Mouse (Mus musculus) heart, embryonic 11.5 days (tissue): Measurements from ENCODE around the gene St5. TPM values are rescaled to one million over a fixed set of nuclear protein-coding genes. Genes with fewer than 3 reads are reported as not detected.

Experiments used
- ATAC-seq: fragments of 200-750 bp; cut with Nextera tagmentation; replicated peaks from 2 replicates; pipeline ENCODE4 v1.8.0; 2017; ENCODE audit warnings: moderate library complexity; ENCODE audit not compliant: insufficient number of reproducible peaks, low FRiP score, low TSS enrichment
- H3K27ac ChIP-seq: fragments of 300-500 bp; sonication (generic); 2 replicates; pipeline ENCODE4 v1.5.1; 2014; ENCODE audit warnings: mild to moderate bottlenecking, low read depth, low read length
- H3K27me3 ChIP-seq: fragments of 300-500 bp; sonication (generic); 2 replicates; pipeline ENCODE4 v1.6.1; 2014; ENCODE audit warnings: mild to moderate bottlenecking, low read length, mixed read lengths; ENCODE audit not compliant: control insufficient read depth, insufficient read depth
- H3K36me3 ChIP-seq: fragments of 300-500 bp; sonication (generic); 2 replicates; pipeline ENCODE4 v1.6.1; 2014; ENCODE audit warnings: mild to moderate bottlenecking, low read length, moderate library complexity, mixed read lengths; ENCODE audit not compliant: control insufficient read depth, insufficient read depth
- H3K4me1 ChIP-seq: fragments of 300-500 bp; sonication (generic); 2 replicates; pipeline ENCODE4 v1.6.1; 2014; ENCODE audit warnings: low read length; ENCODE audit not compliant: control insufficient read depth, insufficient read depth
- H3K4me2 ChIP-seq: fragments of 300-500 bp; sonication (generic); 2 replicates; pipeline ENCODE4 v1.6.1; 2014; ENCODE audit warnings: mild to moderate bottlenecking, moderate library complexity
- H3K4me3 ChIP-seq: fragments of 300-500 bp; sonication (generic); 2 replicates; pipeline ENCODE4 v1.5.1; 2014; ENCODE audit warnings: low read depth, low read length
- H3K9ac ChIP-seq: fragments of 300-500 bp; sonication (generic); 2 replicates; pipeline ENCODE4 v1.6.1; 2014; ENCODE audit warnings: mild to moderate bottlenecking, low read depth, low read length, moderate library complexity
- H3K9me3 ChIP-seq: fragments of 300-500 bp; sonication (generic); replicated peaks from 2 replicates; pipeline ENCODE4 v1.6.1; 2016; ENCODE audit warnings: low read length; ENCODE audit not compliant: control insufficient read depth
- WGBS: fragments of 180-500 bp; shearing (Covaris S2); extraction: QIAGEN DNeasy Blood & Tissue Kit; methylation state at CpG from one replicate; pipeline ENCODE4 v1.1.7; 2014; ENCODE audit not compliant: insufficient replicate concordance; 5-methylcytosine and 5-hydroxymethylcytosine counted together
- microRNA-seq: library from miRNA; unstranded; fragments of <30 nt; microRNA quantifications from one replicate; pipeline ENCODE4, GENCODE M21; 2016; ENCODE audit warnings: borderline number of aligned reads
- polyA plus RNA-seq: library from polyadenylated mRNA; unstranded; fragments of >200 nt; fragmentation: Nextera tagmentation; extraction: Ambion mirVana; gene quantifications from 2 replicates; pipeline ENCODE4 v1.2.1, GENCODE M21; 2014

Gene St5
- polyA plus RNA-seq, 1 experiment from 2014 or later, result 31.0 TPM

DNA sequence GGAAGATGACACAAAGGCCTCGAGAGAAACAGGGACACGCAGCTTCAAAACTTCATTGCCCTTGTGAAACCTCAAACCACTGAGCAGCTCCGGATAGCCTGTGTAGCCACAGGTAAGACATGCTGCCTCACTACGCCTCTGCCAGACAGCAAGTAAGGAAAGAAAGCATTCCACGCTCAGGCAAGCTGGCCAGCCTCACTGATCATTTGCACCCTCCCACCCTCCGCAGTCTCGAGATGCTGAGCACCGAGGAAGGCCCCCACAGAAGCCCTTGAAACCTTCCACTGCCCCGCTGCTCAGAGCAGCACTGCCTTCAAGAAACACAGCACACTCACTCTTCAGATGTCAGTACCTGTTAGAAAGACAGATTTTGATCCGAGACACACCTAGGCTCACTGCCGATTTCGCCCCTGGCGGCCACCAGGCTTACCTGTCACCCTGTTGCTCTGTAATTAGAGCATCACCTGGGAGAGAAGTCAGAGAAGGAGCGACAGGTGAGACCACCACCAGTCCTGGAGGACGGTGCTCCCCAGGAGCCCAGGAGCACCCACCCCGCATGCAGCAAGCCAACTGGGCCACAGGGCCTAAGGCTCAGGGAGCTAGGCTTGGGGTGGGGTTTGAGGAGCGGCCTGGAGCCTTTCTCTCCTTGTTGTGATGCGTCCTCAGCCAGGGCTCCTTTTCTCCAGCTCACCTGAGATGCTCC lies 210.6 kb downstream of the St5 start:
- no peak for ATAC-seq
- H3K27ac ChIP-seq, result no peak overlapping the region
- no peak overlapping the region for H3K9ac ChIP-seq
- H3K4me3 ChIP-seq, result no peak overlapping the region
- H3K4me1 ChIP-seq, result peaks cover 4% of the 10 kb centered on the region; the same call in 1 of the 2 replicates
- no peaks in the 10 kb centered on the region for H3K9me3 ChIP-seq
- H3K27me3 ChIP-seq, result peaks cover 26% of the 10 kb centered on the region
- WGBS, result 51% methylated on average over 18 of the region's 18 CpGs
- H3K36me3 ChIP-seq, result no peaks in the 10 kb centered on the region
- H3K4me2 ChIP-seq, result peak overlapping the region; percentile 56; the same call in 1 of the 2 replicates

DNA sequence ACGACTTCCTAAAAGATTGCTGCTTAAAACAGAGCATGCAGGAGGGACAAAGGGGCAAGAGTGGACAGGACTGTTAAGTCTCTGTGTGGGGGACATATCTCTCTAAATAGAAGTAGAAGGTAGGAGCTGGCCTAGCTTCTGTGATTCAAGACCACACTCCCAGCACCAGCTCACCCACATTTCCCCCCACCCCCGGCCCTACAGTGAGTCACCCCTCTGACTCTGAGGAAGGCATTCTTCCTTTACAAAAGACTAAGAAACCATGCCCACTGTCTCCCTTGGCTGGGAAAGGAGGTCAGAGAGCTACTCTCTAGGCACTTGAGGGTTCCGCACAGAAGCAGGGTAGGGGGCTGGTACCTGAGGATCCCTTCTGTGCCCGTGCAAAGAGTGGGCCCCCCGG lies 219.2 kb downstream of the St5 start:
- ATAC-seq, result no peak
- 57% methylated on average over 5 of the region's 5 CpGs for WGBS
- no peaks in the 10 kb centered on the region for H3K27me3 ChIP-seq
- no peak overlapping the region for H3K4me3 ChIP-seq
- no peaks in the 10 kb centered on the region for H3K4me1 ChIP-seq
- no peak overlapping the region for H3K4me2 ChIP-seq
- no peak overlapping the region for H3K9ac ChIP-seq
- no peak overlapping the region for H3K27ac ChIP-seq
- no peaks in the 10 kb centered on the region for H3K9me3 ChIP-seq
- H3K36me3 ChIP-seq, result no peaks in the 10 kb centered on the region

DNA sequence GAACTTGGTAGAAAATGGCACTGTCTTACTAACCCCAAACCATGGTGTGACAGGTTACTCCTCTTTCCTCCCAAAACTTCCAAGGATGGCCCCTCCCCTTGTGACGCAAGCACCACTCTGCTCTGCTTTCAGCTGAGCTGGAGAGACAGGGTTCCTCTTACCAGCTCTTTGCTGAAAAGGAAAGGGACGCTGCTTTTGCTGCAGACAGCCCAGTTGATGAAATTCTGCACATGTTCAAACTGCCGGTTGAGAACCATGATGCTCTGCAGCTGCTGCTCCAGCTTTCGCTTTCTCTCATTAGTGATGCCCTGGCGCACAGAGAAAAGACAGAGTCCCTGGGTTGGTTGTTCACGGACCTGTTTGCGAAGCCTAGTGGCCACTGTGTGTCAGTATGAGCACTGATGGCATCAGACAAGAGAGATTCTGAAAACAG lies 222.6 kb downstream of the St5 start:
- Histone ChIP-seq H3K9me3 (no peaks in the 10 kb centered on the region), H3K4me1 (peaks cover 4% of the 10 kb centered on the region; the same call in 1 of the 2 replicates), H3K4me3 (no peak overlapping the region), H3K9ac (no peak overlapping the region), H3K36me3 (no peaks in the 10 kb centered on the region), H3K4me2 (no peak overlapping the region), H3K27ac (no peak overlapping the region), H3K27me3 (no peaks in the 10 kb centered on the region)
- 30% methylated on average over 7 of the region's 7 CpGs for WGBS
- ATAC-seq, result no peak

DNA sequence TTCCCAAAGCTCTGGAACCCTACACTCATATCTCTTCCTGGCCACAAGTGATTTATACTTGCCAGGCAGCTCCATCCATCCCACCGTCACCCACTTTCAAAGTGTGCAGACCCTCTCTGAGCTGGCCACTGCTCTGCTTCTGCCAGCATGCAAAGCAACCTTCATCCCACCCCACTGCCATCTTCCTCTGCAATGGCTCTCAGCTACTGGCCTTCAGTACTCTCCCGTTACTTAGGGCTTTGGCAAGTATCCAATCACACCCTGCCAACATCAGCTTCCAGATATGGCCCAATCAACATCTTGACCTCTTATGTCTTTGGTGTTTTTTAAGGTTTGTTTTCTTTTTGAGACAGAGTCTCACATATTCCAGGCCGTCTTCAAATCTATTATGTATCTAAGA lies 225.5 kb downstream of the St5 start:
- Histone ChIP-seq H3K4me1 (peaks cover 4% of the 10 kb centered on the region; the same call in 1 of the 2 replicates), H3K27ac (no peak overlapping the region), H3K9me3 (no peaks in the 10 kb centered on the region), H3K9ac (no peak overlapping the region), H3K27me3 (no peaks in the 10 kb centered on the region), H3K4me3 (no peak overlapping the region), H3K4me2 (no peak overlapping the region), H3K36me3 (no peaks in the 10 kb centered on the region)
- ATAC-seq, result no peak
- WGBS, result 54% methylated on average over 3 of the region's 3 CpGs

Small RNA genes within 50 kb of the gene (microRNA-seq; reads per million reads assigned to microRNA genes)
- 2.6 reads per million, percentile 30 among the genes with 10 or more reads in this experiment for gene Gm47284

Other genes with a start within 250 kb of the St5 start
- gene Trim66, start 195.5 kb downstream of the St5 start, polyA plus RNA-seq, result 0.03 and 0.04 TPM in 2 replicates
- gene Rpl27a, start 184.5 kb downstream of the St5 start, polyA plus RNA-seq, result 88.2 and 106 TPM in 2 replicates
- 28.2 and 31.0 TPM in 2 replicates for gene Akip1, start 85 bp upstream of the St5 start, polyA plus RNA-seq
- not detected in 2 replicates for gene BC051019, start 20.2 kb upstream of the St5 start, polyA plus RNA-seq
- not detected in 2 replicates for gene Ascl3, start 28.1 kb upstream of the St5 start, polyA plus RNA-seq
- gene Tmem9b, start 49.3 kb upstream of the St5 start, polyA plus RNA-seq, result 58.9 and 61.9 TPM in 2 replicates
- 0.62 TPM in 2 replicates for gene Nrip3, start 78.4 kb upstream of the St5 start, polyA plus RNA-seq
- gene Scube2, start 162.1 kb upstream of the St5 start, polyA plus RNA-seq, result 8.1 and 9.8 TPM in 2 replicates